Mouse (Mus musculus): Measurements from ENCODE around the gene A230072I06Rik.

Gene A230072I06Rik

GRCm38 (mm10) chr8:12301998-12302397 lies 23.4 kb downstream of the A230072I06Rik start:
- TF ChIP-seq GATA4 (IDR thresholded peaks at IDR 0.05; ENCODE audit: insufficient replicate concordance, low read length), result no peak

- TF ChIP-seq GATA4 (IDR thresholded peaks at IDR 0.05; ENCODE audit: insufficient replicate concordance, low read length), result no peak
Measured at GRCm38 (mm10) chr8:12312975-12313734, 34.5 kb downstream of the A230072I06Rik start.

GRCm38 (mm10) chr8:12314258-12314657 lies 35.6 kb downstream of the A230072I06Rik start:
- TF ChIP-seq GATA4 (IDR thresholded peaks at IDR 0.05; ENCODE audit: insufficient replicate concordance, low read length), result no peak

DNA sequence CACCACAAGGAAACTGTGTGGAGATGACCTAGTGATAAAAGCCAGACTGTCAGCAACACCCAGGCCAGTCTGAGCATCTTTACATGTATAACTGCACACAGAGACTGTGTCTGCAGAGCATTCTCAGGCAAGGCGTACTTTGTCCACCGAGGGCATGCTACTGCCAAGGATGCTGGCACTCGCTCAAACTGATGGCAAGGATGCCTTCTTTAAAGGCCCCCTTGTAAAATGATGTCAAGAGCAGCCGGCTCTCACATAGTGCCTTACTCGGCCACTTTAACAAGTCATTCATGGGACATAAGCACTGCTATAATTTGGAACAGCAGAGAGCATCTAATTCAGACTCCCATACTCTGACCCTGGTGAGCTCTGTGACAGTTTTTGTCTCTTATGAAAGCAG lies 36.6 kb downstream of the A230072I06Rik start:
- no peak for TF ChIP-seq GATA4 (IDR thresholded peaks at IDR 0.05; ENCODE audit: insufficient replicate concordance, low read length)

DNA sequence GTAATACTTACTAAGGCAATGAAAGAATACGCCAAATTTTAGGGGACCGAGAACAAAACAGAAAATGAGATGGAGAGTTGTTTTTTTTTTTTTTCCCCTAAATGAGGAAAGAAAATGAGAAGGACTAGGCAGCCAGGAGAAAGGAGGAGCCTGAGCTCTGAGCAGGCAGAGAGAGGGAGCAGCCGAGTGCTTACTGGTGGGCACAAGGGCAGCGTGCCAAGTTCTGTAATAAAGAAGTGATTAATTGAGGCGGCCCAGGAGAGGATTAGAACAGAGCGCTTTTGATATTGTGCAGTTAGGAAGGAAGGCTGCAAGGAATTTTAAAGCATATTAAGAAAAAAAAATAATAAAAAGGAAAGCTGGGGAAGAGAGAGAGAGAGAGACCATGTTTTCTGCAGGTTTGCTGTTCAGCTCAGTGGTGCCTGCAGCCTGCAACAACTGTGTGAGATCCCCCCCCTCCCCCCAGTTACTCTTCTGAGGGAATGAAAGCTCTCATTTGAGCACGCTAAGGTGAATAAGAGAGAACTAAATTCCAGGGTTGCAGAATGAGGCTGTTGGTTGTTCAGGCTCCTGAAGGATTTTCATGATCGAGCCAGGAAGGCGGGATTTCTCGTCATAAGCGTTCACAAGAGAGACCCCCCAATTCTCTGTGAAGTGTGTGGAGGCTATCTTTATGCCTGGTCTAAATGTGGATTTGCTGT lies 41.3 kb downstream of the A230072I06Rik start:
- TF ChIP-seq GATA4 (IDR thresholded peaks at IDR 0.05; ENCODE audit: insufficient replicate concordance, low read length), result no peak

DNA sequence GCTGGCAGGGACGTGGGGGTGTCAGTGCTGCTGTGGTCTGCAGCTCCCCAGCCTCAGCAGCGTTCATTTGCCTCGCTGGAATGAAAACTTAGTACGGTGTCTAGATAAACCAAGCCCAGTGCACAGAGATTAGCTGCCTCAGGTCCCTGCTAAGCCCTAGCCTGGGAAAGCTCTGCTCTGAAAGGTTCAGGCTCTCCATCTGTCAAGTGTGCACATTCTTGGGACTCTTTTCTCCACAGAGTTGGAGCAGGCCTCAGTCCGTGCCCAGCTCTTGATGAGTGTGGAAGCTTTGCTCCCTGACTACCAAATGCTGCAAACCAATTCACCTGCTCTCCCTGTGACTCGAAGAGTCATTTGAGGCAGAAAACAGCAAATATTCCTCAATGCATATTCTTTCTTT lies 43.5 kb downstream of the A230072I06Rik start:
- no peak for TF ChIP-seq GATA4 (IDR thresholded peaks at IDR 0.05; ENCODE audit: insufficient replicate concordance, low read length)

DNA sequence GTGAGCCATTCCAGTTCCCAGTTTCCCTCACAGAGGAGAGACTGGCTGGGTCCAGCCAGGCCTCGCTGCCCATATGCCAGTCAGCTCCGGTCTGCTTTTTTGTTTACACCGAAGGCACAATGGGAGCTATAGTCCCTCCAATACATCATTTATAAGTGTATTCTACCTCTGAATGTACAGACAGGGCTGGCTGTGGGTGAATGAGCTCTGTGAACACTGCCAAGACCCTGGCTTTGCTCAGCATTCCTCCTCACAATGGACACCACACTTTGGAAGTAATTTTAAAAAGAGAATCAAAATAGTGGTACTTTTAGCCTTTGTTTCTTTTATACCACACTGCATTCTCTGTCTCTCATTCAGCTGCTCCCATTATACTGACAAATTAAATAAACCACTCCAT lies 44.6 kb downstream of the A230072I06Rik start:
- TF ChIP-seq GATA4 (IDR thresholded peaks at IDR 0.05; ENCODE audit: insufficient replicate concordance, low read length), result no peak

- no peak for TF ChIP-seq GATA4 (IDR thresholded peaks at IDR 0.05; ENCODE audit: insufficient replicate concordance, low read length)
Measured at GRCm38 (mm10) chr8:12324561-12324960, 45.9 kb downstream of the A230072I06Rik start.

DNA sequence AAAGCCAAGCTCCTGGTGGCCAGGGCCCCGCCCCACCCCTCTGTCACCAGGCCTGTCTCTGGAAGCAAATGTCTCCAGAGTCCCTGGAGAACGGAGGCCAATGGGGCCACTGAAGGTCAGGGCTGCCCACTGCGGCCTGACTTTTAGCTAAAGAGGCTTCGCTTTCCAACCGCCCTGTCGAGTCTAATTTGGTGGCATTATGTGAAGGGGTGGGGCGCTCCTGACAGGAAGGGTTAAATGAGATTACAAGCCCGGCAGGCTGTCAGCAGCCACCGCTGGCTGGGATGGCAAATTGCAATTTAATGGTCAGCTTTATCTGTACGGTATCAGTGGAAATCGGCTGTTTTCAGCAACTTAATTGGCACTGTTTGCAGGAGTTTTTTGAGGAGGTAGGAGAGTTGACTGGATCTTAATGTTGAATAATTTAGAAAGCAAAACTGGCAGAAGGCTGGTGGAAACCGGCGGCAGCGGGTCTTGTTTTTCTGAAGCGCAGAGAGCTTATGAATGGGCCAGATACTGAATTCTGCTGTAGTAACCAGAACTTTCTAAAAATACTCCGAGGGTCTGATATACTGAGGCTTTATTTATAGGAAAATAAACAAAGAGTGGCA lies 46.5 kb downstream of the A230072I06Rik start:
- TF ChIP-seq GATA4 (IDR thresholded peaks at IDR 0.05; ENCODE audit: insufficient replicate concordance, low read length), result no peak

DNA sequence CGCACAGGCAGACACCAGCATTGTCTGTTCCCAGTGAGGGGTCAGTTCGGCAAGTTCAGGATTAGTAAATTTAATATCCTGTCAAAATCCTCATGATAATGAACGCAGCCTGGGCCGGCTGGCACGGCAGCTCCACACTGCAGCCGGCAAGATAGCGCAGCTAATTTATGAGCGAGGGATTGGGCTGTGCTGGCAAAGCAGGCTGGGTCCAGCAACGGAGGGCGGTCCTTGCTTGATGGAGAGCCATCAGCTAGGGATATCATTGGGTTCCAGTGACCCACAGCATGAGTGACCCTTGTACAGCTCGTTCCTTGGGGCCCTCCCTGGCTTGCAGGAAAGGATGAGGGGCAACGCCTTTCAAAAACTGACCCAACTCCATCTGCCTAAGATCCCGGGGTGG lies 48.6 kb downstream of the A230072I06Rik start:
- no peak for TF ChIP-seq GATA4 (IDR thresholded peaks at IDR 0.05; ENCODE audit: insufficient replicate concordance, low read length)

DNA sequence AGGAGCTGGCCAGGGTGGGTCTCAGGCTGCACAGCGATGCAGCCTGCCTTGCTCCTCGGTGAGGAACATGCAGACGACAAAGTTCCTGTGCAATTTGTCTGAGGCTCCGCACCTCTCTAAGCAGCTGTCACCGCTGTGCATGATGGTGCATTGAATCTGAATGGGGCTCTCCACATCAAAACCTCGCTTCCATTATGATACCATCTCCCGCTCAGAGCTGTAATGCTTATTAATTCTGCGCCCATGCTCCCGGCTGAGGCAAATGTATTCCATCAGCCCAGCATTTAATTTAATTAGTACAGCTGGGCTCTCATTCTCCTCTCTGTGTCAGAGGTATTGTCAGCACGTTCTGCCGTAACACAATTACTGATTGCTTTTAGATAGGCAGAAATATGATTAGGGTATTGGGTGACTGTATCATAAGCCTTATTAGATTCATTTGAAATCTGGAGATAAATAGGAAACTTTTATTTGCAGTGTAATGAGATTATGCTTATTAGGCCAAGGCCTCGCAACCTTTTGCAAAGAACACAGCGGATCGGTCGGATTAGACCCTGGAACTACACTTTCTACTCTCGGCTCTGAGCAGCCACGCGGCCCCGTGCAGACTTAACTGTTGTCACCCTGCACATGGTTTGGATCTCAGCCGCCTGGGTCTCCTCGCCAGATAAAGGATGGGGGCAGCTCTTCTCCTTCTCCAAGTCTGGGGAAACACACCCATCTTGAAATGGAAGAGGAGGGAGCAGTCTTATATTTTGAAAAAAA lies 49.3 kb downstream of the A230072I06Rik start:
- no peak for TF ChIP-seq GATA4 (IDR thresholded peaks at IDR 0.05; ENCODE audit: insufficient replicate concordance, low read length)

DNA sequence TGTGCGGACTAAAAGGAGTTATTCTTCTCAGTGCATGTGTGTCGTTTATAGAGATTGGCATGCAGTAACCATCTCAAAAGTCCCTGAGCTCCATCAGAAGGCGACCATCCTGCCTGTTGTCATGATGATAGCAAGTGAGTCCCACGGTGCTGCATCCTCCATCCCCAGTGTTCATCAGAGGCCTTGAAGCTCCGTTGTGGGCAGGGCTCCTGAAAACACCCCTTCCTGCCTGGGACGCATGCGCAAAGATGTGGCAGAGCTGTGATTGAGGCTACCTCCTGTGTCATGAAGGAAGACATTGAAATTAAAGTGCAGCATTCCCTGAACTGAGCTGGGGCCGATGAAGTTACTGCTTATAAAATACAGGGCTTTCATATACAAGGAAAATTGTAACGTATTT lies 49.9 kb downstream of the A230072I06Rik start:
- TF ChIP-seq GATA4 (IDR thresholded peaks at IDR 0.05; ENCODE audit: insufficient replicate concordance, low read length), result no peak

DNA sequence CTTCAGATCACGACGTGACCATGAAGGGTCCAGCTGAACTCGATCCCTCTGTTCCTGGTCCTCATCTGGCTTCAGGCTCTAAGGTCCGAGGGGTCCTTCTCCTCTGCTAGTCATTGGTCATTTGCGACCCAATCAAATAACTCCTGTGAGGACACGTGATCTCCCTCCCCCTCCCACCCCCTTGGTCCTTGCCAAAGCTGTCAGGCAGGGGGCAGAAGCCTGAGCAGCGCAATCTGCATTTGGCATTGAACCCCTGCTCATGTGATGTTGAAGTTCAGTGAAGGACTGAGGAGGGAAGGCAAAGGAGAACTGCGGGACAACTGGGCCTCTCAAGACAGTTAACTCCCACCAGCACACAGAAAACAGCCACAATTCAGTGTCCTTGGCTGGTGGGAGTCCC lies 51.4 kb downstream of the A230072I06Rik start:
- no peak for TF ChIP-seq GATA4 (IDR thresholded peaks at IDR 0.05; ENCODE audit: insufficient replicate concordance, low read length)
